Mouse (Mus musculus): ENCODE results near the gene Cltb.
"Not testable (repeated sequence)": the region's sequence is repeated elsewhere in the genome, so short reads cannot be mapped to it uniquely, and the experiment has no call there.

Gene Cltb

DNA sequence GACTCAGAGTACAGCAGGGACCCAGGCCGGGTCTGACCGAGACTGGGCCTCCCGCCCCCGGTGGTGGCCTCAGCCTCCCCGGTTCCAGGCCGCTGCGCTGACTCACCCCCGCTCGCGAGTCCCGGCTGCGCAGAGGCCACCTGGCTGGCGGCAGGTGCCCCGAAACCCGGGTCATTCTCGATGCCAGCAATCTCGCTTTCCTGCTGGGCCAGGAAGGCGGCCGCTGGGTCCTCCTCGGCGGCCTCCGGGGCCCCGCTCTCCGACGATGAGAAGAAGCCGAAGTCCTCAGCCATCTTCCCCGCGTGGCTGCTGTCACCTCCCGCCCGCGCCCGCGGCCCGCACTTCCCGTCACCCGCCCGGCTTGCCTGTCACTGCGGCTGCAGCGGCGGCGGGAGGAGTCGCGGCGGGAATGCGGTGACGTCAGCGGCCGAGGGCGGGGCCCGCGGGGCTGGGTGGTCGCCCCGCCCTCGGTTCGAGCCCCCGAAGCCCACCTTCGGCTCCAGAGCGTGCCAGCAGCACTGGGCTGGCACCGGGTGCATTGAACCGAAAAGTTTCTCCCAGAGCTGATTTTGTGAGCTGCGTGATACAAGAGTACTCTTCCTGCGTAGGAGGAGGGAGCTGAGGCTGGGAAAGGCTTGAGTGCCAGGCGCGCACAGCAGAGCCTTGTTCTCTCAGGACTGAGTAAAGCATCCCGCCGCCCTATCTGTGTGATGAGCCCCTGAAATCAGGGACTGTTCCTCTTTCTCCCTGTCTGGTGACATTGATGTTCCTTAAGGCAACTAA, at the start of gene Cltb:
Cltb (minus strand) TSS at position 373 of the 783 bp plus-strand sequence.
- DNase-seq (ENCODE audit: extremely low read depth, insufficient read length, low spot score) = peak; percentile 83

DNA sequence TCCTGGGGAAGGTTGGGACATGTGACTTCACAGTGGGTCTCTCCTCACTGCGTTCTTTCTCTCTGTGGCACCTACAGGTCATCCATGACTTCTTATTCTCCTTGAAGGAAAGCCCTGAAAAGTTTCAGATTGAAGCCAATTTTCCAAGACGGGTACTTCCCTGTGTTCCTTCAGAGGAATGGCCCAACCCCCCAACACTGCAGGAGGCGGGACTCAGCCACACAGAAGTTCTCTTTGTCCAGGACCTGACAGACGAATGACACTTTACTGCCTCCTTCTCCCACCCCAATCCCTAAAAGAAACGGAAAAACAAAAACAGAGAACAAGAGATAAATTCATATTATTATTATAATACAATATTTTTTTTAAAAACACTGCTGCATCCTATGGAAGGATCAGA, 49.7 kb upstream of the Cltb start:
- DNase-seq (ENCODE audit: extremely low read depth, insufficient read length, low spot score) = no peak

DNA sequence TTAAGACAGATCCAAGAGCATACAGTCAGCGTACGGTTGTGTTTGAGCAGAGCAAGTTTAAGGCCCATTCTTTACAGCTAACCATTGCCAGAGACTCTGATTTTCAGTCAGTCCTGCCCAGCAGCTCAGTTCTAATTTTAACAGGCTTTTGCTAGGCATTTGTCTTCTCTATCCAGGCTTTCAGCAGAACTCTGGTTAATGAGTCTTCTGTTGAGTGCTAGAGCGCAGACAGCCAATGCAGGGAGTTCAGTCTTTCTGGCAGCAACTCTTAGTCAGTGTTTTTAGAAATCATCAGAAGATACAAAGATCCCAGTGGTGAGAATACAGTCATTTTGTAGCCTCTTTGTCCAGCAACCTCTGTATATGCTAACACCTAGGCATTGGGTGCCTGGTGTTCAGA, 39.3 kb upstream of the Cltb start:
- DNase-seq (ENCODE audit: extremely low read depth, insufficient read length, low spot score) = no peak

DNA sequence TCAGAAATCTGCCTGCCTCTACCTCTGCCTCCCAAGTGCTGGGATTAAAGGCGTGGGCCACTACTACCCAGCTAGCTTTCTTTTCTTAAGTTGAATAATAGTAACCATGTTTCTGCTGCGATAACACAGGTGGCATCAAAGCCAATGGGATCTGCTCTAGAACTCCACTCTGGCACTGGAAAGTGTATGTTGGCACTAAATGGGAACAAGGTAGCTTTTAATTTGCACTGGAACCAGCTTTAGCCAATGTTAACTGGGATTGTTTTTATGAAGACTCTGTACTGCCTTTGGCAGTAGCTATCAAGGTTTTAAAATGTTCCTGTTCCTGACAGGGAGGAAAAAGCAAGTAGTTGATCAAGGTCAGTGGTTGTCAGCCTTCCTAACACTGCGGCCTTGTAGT, 23.9 kb upstream of the Cltb start:
- DNase-seq (ENCODE audit: extremely low read depth, insufficient read length, low spot score) = no peak

DNA sequence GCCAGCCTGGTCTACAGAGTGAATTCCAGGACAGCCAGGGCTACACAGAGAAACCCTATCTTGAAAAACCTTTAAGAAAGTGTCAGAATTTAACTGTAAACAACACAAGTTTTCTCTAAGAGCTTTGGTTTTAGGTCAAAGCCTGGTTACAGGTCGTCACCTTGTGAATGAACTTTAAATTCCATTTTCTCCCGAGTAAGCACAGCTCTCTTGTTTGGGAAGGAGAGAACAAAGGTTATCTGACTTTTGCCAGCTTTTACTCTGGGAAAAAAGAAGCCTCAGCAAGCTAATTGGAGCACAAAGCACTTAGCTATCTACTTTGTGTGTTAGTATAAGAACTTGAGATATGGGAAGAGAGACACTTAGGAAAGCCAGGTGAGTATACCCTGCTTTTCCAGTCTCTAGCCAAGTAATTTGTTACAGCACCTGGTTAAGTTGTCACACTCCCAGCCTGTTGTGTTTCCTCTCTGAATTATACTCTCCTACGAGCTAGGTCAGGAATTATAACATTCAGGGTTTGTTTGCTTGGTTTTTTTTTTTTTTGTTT, 21.7 kb upstream of the Cltb start:
- DNase-seq (ENCODE audit: extremely low read depth, insufficient read length, low spot score) = no peak

DNA sequence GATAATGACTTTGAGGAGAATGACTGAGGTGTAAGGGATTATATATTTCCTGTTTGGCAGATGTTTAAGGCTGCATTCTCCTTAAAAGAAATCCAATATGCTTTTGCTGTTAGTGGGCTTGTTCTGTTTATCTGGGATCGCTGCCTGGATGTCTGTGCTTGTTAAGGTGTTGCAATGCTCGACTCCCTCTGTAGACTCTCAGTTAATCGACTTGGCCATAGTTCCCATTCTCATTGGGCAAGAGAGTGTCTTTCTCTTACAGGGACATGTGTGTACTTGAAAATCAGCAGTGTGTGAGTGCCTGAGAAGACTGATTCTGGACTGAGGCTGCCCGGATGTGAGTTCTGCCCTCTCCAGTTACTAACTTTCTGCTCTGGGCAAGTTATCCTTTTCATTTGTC, 18.0 kb upstream of the Cltb start:
- peak; percentile 41 for DNase-seq (ENCODE audit: extremely low read depth, insufficient read length, low spot score)

DNA sequence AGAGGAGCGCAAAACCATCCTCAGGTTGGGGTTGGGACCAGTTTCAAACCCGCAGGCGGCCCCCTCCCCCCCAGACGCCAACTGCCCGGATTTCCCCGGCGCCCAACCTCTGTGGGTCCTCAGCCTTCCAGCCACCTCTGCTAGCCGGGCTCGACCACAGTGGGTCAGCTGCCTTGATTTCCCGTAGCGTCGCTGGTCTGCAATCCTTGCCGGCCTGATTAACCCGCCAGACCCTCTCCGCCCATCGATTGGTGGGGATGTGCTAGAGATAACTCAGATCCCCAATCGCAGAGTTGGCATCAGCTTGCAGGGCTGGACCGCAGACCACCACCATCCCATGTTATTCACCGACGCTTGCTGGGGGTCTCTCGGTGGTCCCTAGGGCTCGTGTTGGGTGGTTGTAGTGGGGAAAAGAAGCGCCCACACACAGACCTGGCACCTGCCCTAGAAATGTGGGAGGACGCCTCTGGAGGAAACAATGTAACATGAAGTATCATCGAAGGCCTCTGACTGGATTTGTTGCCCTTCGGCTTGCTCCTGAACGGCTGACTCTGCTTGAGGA, 10.9 kb upstream of the Cltb start:
- DNase-seq (ENCODE audit: extremely low read depth, insufficient read length, low spot score) = no peak

DNA sequence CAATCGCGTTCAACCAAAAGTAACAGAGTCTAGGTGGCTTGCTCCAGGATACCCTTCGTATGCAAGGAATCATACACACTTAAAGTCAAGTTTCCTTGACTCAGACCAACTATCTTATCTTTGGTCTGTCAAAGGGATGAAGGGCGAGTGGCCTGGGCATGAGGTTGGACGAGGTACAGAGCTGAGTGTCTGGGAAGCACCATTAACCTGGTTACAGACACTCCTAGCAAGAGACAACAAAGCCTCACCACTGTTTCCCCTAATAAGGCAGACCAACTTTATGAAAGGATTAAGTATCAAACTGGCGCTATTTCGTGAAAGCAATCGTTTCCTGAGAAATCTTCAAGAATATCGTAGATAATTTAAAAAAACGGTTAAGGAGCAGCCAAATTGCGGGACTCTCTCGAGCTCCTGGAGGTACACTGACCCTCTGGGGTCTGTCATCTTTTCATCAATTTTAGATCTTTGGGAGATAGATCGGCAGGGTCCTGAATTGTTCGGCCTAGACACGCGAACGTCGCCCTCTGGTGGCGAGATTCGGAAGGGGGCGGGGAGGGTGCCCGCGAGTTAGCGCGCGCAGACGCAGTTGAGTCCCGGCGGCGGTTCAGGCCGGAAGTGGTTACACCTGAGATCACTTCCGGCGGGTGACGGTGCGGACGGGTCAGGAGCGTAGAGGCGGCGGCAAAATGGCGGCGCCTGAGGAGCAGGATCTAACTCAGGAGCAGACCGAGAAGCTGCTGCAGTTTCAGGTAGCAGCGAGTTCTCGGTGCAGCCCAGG, 10.2 kb upstream of the Cltb start, which contains the start of gene Faf2:
Faf2 (plus strand) TSS at position 630 of the 778 bp plus-strand sequence.
- DNase-seq (ENCODE audit: extremely low read depth, insufficient read length, low spot score) = peak; percentile 92

DNA sequence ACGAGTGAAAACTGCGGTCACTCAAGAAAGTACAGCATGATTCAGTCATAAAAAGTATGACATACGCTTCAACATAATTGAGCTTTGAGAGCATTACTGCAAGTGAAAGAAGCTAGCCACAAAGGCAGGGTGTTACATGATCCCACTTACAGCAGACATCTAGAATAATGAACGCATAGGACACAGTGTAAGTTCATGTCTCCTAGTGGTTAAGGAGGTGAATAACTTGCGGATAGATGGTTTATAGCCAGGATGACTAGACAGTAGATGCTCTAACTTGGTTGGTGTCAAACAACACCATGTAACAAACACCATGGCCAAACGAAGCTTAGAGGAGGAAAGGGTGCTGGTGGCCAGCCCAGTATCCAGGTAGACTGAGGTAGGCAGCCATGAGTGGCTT, 5.9 kb upstream of the Cltb start:
- no peak for DNase-seq (ENCODE audit: extremely low read depth, insufficient read length, low spot score)

DNA sequence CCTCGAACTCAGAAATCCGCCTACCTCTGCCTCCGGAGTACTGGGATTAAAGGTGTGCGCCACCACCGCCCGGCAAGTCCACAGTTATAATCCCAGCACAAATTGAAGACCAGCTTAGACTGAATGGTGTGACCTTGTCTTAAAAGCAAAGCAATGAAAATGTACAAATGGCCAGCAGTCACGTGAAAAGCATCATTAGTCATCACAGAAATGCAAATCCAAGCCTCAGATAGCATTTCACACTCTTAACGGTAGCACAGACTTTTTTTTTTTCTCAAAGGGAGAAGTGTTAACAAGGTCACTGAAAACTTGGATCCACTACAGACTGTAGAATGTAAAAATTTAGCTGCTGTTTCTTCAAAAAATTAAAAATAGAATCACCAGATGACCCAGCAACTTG, 5.2 kb upstream of the Cltb start:
- no peak for DNase-seq (ENCODE audit: extremely low read depth, insufficient read length, low spot score)

DNA sequence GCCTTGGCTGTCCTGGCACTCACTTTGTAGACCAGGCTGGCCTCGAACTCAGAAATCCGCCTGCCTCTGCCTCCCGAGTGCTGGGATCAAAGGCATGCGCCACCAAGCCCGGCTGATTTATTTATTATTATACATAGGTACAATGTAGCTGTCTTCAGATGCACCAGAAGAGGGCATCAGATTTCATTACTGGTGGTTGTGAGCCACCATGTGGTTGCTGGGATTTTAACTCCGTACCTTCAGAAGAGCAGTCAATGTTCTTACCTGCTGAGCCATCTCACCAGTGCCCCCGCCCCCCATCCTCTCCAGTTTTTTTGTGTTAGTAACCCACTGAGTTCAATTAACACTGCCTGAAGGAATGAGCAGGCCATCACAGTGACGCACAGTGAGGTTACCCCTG, 2.0 kb upstream of the Cltb start:
- not testable (repeated sequence) for DNase-seq (ENCODE audit: extremely low read depth, insufficient read length, low spot score)

DNA sequence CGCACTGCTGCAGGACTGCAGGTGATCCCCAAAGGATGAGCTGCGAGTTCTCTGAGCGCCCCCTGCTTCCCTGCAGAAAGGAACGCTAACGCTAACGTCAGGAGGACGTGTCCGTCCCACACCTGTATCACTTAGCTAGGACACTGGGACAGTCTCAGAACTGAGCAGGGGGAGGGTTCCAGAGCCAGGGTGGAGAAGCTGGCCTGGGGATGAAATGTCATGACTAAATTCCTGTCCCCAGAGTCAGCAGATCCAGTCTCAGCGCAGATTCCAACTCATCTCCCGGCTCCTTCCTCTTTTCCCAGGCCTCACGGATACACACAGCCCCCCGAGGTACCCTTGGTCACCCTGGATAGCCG, 552 bp downstream of the Cltb start:
- DNase-seq (ENCODE audit: extremely low read depth, insufficient read length, low spot score) = no peak

DNA sequence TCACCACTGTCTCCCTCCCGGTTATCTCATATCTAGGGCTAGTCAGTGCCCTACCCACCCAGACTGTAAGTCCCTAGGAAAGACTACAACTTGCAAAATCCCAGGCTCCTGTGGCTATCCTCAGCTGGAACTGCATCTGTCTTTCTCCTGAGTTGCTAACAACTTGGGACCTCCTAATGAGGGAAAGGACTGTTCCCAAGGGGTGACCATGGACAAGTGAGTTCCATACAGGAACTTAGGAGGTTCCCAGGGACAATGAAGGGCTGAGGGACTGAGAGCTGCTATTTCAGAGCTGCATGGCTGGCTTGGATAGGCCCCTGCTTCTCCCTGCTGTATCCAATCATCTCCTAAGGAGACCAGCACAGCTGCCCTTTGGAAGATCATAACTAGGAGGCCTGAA, 1.8 kb downstream of the Cltb start:
- no peak for DNase-seq (ENCODE audit: extremely low read depth, insufficient read length, low spot score)

DNA sequence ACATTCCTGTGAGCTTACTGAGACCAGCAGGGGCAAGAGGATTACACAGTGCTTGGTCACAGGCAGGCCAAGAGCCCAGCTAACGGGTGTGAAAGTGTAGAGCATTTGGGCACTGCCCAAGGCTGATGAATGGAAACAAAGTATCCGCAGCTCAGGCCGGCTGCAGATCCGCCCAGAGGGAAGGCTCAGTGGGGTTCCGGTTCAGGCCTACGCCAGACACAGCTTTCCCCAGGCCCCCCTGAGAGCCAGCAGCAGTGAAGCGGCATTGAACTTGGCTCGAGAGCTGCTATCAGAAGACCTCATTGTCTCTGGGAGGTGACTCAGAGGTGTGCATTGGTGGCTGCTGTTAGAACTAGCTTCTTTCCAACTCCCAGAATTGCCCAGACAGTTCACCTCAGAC, 2.5 kb downstream of the Cltb start:
- peak; percentile 65 for DNase-seq (ENCODE audit: extremely low read depth, insufficient read length, low spot score)

DNA sequence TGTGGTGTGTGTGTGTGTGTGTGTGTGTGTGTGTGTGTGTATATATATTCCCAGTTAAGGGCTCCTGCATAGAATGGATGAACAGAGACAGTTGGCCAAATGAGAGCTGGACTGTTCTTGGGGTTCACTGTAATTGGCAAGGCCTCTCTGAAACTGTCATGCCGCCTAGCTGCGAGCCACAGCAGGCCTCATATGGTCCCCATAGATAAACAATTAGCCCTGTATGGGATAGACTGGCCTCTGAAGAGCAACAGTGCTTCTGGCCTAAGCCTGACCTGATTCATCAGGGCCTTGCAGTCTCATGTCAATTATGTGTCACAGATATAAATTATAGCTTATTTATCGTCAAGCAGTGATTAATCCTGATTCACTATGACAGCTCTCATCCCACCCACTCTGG, 3.1 kb downstream of the Cltb start:
- DNase-seq (ENCODE audit: extremely low read depth, insufficient read length, low spot score) = no peak

DNA sequence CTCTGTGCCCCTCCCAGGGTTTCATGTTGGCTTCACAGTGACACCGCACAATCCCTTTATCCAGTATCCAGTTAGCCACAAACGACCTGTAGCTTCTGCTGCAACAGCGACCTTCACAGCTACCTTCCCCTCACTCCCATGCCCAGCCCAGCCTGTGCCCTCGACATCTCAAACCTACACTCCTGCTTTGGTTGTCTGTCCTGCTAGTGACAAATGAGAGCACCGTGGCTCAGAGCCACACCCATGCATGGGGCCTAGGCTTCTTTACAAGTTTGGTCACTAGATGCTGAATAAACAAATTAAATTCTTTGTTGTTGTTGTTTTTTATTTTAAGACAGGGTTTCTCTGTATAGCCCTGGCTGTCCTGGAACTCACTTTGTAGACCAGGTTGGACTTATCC, 3.9 kb downstream of the Cltb start:
- no peak for DNase-seq (ENCODE audit: extremely low read depth, insufficient read length, low spot score)

DNA sequence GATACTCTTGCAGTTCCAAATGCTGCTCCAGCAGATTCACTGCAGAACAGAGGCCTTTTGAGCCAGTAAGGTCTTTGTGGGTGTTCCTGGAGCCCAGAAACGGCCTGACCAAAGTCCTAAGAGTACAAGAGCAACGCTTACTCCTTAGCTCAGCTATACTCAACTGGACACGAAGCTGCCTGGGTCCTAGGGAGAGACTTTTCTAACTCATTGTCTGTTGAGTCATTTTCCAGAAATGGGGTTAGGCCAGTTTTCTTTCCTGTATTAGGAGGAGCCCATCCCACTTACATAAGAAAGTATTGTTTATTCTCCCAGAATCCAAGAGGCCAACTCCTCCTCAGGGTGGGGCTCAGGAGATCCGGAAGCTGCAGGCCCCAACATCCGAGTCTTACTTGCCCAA, 5.7 kb downstream of the Cltb start:
- no peak for DNase-seq (ENCODE audit: extremely low read depth, insufficient read length, low spot score)

DNA sequence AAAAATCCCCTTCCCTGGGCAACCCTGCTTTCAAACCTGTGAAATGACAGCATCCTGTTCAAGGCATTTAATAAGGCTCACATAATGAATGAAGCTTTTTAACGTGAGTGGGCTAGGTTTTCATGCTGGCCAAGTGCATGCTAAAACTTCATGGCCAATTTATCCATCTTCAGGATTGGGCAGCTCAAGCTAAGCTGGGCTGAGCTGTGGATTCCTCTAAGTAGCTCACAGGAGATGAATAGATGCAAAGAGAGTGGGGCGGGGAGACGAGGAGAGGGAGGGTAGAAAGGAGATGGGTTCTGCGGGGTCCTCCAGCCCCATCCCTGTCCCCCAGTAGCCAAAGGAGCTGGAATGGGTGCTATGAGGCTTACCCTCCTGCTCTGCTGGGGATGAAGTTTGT, 6.9 kb downstream of the Cltb start:
- no peak for DNase-seq (ENCODE audit: extremely low read depth, insufficient read length, low spot score)

DNA sequence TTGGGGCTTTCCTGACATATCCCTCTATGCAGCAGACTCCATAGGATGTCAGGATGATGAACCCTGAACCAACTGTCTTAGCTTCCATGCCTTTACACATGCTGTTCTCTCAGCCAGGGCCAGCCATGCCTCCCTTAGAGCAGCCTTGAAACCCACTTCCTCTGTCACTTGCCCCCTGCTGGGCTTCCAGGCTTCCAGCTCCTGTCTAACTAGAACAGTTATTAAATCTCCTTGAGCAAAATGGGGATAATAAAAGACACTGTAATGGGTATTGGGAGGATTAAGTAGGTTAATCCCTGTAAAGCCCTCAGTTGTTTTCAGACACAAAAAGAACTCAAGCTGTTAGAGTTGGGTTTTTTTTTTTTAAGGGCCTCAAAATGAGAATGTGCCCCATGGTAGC, 7.6 kb downstream of the Cltb start:
- no peak for DNase-seq (ENCODE audit: extremely low read depth, insufficient read length, low spot score)

DNA sequence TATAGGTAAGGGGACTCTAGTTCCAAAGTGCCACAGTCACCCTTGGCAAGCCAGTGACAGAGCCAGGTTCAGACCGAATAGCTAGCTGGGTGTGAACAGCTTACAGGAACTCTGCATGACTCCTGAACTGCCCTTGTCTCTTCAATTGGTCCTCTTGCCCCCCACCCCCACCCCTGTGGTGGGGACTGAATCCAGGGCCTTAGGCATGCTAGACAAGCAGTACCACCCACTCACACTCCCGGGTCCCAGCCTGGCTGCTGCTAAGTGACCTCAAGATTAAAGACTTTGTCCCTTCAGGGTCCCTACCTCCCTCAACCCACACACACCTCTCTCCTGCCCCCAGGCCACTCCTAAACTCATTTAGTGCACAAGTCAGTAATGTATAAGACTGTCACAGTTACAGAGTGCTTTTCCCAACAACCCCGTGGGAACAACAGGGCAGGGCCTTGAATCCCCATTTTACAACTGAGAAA, 8.5 kb downstream of the Cltb start:
- DNase-seq (ENCODE audit: extremely low read depth, insufficient read length, low spot score) = no peak

DNA sequence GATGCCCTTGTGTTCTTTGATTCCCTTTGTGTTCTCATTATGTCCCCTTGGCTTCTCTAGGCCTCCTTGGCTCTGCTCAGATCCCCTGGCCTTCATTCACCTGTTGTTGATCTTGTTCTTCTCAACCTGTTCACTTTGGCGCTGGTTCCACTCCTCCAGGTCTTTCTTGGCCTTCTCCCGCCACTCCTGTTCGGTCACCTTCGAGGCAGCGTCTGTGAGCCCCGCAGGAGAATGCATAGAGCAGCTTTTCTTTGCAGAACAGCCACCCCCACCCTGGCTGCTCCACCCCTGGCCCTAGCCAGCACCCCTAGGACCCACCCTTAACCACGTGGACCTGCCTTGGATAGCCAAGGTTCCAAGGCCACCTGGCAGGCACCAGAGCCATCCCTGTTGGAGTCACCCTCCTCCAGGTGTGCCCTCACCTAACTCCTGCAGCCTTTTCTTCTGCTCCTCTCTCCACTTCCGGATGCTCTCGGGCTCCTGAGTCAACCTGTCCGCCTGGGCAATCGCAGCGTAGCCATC, 12.5 kb downstream of the Cltb start:
- no peak for DNase-seq (ENCODE audit: extremely low read depth, insufficient read length, low spot score)
